Mouse (Mus musculus): ENCODE results near the gene 4930412O13Rik. TPM values are rescaled to one million over a fixed set of nuclear protein-coding genes. Genes with fewer than 3 reads are reported as not detected.

The 4930412O13Rik gene
- polyA plus RNA-seq, 2 experiments, result not detected

DNA sequence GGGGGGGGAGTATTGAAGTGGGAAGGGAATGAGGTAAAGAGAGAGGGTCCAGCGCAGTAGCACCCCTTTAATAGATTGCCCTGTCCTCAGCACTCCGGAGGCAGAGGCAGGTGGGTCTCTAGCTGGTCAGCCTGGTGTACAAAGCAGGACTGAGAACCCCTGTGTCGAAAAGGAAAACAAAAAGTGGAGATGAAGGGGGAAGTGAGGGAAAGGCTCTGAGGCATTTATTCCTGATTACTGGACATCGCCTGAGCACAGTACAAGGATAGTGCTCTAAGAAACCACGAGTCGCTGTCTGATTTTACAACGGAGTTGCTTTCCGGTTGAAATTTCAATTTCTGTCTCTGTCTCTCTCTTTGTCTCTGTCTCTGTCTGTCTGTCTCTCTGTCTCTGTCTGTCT lies 9.2 kb downstream of the 4930412O13Rik start:
- WGBS (ENCODE audit: insufficient replicate concordance), result 6% methylated on average over 8 of the region's 8 CpGs
- H3K27me3 ChIP-seq (ENCODE audit: control insufficient read depth, insufficient read depth, low read length), result peaks cover 94% of the 10 kb centered on the region
- H3K9me3 ChIP-seq (ENCODE audit: control insufficient read depth, low read length), result no peaks in the 10 kb centered on the region
- H3K27ac ChIP-seq, result no peak overlapping the region
- no peaks in the 10 kb centered on the region for H3K36me3 ChIP-seq (replicated peaks; ENCODE audit: control insufficient read depth, insufficient read depth, low read depth)
- no peak for ATAC-seq (ENCODE audit: insufficient read depth)
- H3K4me2 ChIP-seq (ENCODE audit: low read depth), result no peak overlapping the region
- TF ChIP-seq EP300 (IDR thresholded peaks at IDR 0.05; ENCODE audit: low read depth), result no peak
- no peak for TF ChIP-seq CTCF (IDR thresholded peaks at IDR 0.05; ENCODE audit: low read depth)
- peaks cover 0 to 4% of the 10 kb centered on the region in 2 experiments; a peak in 2 of 4 replicates for H3K4me1 ChIP-seq (replicated peaks; ENCODE audit: control insufficient read depth in 2 of 2, insufficient read depth in 2 of 2, low read length in 1 of 2)
- H3K9ac ChIP-seq (replicated peaks), result no peak overlapping the region
- DNase-seq (ENCODE audit: low read depth in 3 of 3, low spot score in 3 of 3), result no peak
- H3K4me3 ChIP-seq (ENCODE audit: insufficient read depth in 1 of 2, low read depth in 2 of 2, low read length in 2 of 2), result no peak overlapping the region

DNA sequence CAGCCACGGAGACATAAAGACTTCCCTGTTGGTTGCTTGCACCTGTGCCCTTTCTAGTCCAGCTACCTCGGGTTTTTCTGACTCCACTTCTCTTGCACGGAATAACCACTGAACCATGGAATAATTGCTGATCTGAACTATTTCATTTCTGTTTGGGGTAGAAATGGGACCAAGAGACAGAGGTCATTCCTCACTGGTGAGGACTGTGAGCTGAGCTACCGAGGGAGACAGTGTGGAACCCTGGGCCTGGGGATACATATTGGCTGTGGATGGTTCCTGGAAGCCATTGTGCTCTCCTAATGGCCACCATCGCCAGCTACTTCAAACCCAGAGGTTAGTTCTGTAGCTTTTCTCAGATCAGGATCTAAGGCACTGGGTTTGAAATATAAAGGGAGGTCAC lies 9.9 kb downstream of the 4930412O13Rik start:
- DNase-seq (ENCODE audit: low read depth in 3 of 3, low spot score in 3 of 3), result no peak
- Histone ChIP-seq H3K4me3 (ENCODE audit: insufficient read depth in 1 of 2, low read depth in 2 of 2, low read length in 2 of 2) (no peak overlapping the region), H3K36me3 (replicated peaks; ENCODE audit: control insufficient read depth, insufficient read depth, low read depth) (no peaks in the 10 kb centered on the region), H3K9ac (replicated peaks) (no peak overlapping the region), H3K4me2 (ENCODE audit: low read depth) (no peak overlapping the region), H3K4me1 (replicated peaks; ENCODE audit: control insufficient read depth in 2 of 2, insufficient read depth in 2 of 2, low read length in 1 of 2) (peaks cover 0 to 4% of the 10 kb centered on the region in 2 experiments; a peak in 2 of 4 replicates), H3K9me3 (ENCODE audit: control insufficient read depth, low read length) (no peaks in the 10 kb centered on the region), H3K27ac (no peak overlapping the region), H3K27me3 (ENCODE audit: control insufficient read depth, insufficient read depth, low read length) (peaks cover 94% of the 10 kb centered on the region)
- TF ChIP-seq EP300 (IDR thresholded peaks at IDR 0.05; ENCODE audit: low read depth) (no peak), CTCF (IDR thresholded peaks at IDR 0.05; ENCODE audit: low read depth) (no peak)
- ATAC-seq (ENCODE audit: insufficient read depth), result no peak
- WGBS (ENCODE audit: insufficient replicate concordance), result 7% methylated on average over 5 of the region's 5 CpGs

DNA sequence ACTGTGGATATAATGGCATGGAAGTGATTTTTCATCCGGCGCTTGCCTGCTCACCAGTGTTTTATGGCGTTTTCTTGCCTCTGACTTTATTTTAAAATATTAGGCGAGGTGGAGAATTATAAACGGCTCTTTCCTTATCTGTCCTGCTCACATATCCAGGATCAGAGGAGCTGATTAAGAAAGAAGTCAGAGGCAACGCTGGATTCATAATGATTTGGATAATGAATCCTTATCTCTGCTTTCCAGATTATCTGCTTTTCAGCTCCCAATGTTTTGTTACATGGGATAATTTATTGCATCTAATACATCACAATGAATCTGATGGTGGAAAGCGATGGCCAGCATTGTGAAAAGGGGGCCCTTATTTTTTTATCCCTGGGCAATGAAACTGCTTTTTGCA lies 11.5 kb downstream of the 4930412O13Rik start:
- no peak overlapping the region for H3K4me3 ChIP-seq (ENCODE audit: insufficient read depth in 1 of 2, low read depth in 2 of 2, low read length in 2 of 2)
- 4% methylated on average over 7 of the region's 7 CpGs for WGBS (ENCODE audit: insufficient replicate concordance)
- H3K36me3 ChIP-seq (replicated peaks; ENCODE audit: control insufficient read depth, insufficient read depth, low read depth), result no peaks in the 10 kb centered on the region
- ATAC-seq (ENCODE audit: insufficient read depth) (no peak), DNase-seq (ENCODE audit: low read depth in 3 of 3, low spot score in 3 of 3) (no peak)
- no peak for TF ChIP-seq EP300 (IDR thresholded peaks at IDR 0.05; ENCODE audit: low read depth)
- TF ChIP-seq CTCF (IDR thresholded peaks at IDR 0.05; ENCODE audit: low read depth), result no peak
- H3K9me3 ChIP-seq (ENCODE audit: control insufficient read depth, low read length), result no peaks in the 10 kb centered on the region
- H3K27ac ChIP-seq, result no peak overlapping the region
- peaks cover 0 to 4% of the 10 kb centered on the region in 2 experiments; a peak in 2 of 4 replicates for H3K4me1 ChIP-seq (replicated peaks; ENCODE audit: control insufficient read depth in 2 of 2, insufficient read depth in 2 of 2, low read length in 1 of 2)
- no peak overlapping the region for H3K4me2 ChIP-seq (ENCODE audit: low read depth)
- peaks cover 94% of the 10 kb centered on the region for H3K27me3 ChIP-seq (ENCODE audit: control insufficient read depth, insufficient read depth, low read length)
- H3K9ac ChIP-seq (replicated peaks), result no peak overlapping the region

DNA sequence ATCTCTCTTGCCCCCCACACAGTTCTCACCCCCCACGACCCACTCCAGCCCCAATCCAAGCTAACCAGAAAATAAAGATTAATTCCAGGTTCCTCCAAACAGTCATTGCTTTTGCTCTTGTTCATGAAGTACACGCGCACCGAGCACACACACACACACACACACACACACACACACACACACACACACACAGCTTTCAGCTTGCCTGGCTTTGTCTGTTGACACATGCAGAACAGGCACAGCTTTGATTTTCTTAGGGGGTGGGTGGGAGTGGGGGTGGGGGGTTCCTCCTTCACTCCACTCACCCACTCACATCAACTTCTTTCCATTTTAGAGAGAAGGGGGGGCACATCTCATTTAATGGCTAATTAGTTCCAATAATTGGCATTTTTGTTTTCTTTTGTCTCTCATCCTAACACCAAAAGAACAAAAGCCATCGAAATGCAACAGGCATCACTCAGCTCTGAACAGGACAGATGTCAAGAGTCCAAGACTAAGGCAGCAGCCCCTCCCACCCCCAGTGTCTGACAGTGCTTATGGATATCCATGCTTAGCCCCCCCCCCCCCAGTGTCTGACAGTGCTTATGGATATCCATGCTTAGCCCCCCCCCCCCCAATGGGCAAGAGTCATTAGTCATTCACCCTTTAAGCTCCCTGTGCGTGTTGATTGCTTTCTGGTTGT lies 12.4 kb downstream of the 4930412O13Rik start:
- H3K36me3 ChIP-seq (replicated peaks; ENCODE audit: control insufficient read depth, insufficient read depth, low read depth), result no peaks in the 10 kb centered on the region
- DNase-seq (ENCODE audit: low read depth in 3 of 3, low spot score in 3 of 3) (no peak), ATAC-seq (ENCODE audit: insufficient read depth) (no peak)
- 3% methylated on average over 6 of the region's 6 CpGs for WGBS (ENCODE audit: insufficient replicate concordance)
- no peaks in the 10 kb centered on the region for H3K9me3 ChIP-seq (ENCODE audit: control insufficient read depth, low read length)
- H3K27ac ChIP-seq, result no peak overlapping the region
- H3K4me2 ChIP-seq (ENCODE audit: low read depth), result no peak overlapping the region
- H3K4me3 ChIP-seq (ENCODE audit: insufficient read depth in 1 of 2, low read depth in 2 of 2, low read length in 2 of 2), result no peak overlapping the region
- no peak for TF ChIP-seq EP300 (IDR thresholded peaks at IDR 0.05; ENCODE audit: low read depth)
- no peak for TF ChIP-seq CTCF (IDR thresholded peaks at IDR 0.05; ENCODE audit: low read depth)
- no peak overlapping the region for H3K9ac ChIP-seq (replicated peaks)
- peaks cover 88% of the 10 kb centered on the region for H3K27me3 ChIP-seq (ENCODE audit: control insufficient read depth, insufficient read depth, low read length)
- peaks cover 0 to 4% of the 10 kb centered on the region in 2 experiments; a peak in 2 of 4 replicates for H3K4me1 ChIP-seq (replicated peaks; ENCODE audit: control insufficient read depth in 2 of 2, insufficient read depth in 2 of 2, low read length in 1 of 2)

DNA sequence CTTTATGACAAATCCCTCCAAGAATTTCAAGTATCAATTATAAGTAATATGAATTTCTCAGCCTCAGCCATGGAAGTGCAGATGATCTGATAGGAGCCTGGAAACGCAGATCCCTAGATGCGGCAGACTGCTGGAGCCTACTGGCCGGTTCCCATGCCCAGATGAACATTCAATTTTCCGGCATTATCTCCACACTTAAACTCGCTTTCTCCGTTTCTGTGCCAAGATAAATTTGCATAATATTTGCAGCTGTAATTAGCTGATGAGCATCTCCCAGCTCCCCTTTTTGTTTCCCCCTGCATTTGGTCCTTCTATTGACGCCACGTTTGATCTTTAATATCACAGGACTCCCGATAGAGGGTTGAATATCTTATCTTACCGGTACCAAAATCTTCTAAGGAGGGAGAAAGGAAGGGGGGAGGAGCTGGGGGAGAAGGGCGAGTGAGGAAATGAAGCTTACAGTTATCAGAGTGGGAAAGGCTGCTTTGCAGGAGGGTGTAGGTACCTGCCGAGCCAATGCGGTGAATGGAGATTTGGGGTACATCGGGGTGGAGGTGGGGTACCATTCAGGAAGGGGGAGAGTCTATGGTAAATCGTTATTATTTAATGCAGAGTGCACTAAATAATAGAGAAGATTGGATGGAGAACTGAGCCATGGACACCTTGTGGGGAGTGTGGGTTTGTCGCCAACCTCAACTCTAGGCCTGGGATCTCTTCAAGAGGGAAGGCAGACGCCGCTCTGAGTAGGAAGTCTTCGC lies 14.0 kb downstream of the 4930412O13Rik start:
- H3K36me3 ChIP-seq (replicated peaks; ENCODE audit: control insufficient read depth, insufficient read depth, low read depth), result no peaks in the 10 kb centered on the region
- TF ChIP-seq EP300 (IDR thresholded peaks at IDR 0.05; ENCODE audit: low read depth) (no peak), CTCF (IDR thresholded peaks at IDR 0.05; ENCODE audit: low read depth) (no peak)
- H3K9ac ChIP-seq (replicated peaks), result no peak overlapping the region
- H3K27me3 ChIP-seq (ENCODE audit: control insufficient read depth, insufficient read depth, low read length), result peaks cover 72% of the 10 kb centered on the region
- H3K4me3 ChIP-seq (ENCODE audit: insufficient read depth in 1 of 2, low read depth in 2 of 2, low read length in 2 of 2), result no peak overlapping the region
- DNase-seq (ENCODE audit: low read depth in 3 of 3, low spot score in 3 of 3), result no peak
- H3K9me3 ChIP-seq (ENCODE audit: control insufficient read depth, low read length), result no peaks in the 10 kb centered on the region
- no peak for ATAC-seq (ENCODE audit: insufficient read depth)
- no peak overlapping the region for H3K27ac ChIP-seq
- H3K4me1 ChIP-seq (replicated peaks; ENCODE audit: control insufficient read depth in 2 of 2, insufficient read depth in 2 of 2, low read length in 1 of 2), result no peaks in the 10 kb centered on the region
- 3% methylated on average over 19 of the region's 19 CpGs for WGBS (ENCODE audit: insufficient replicate concordance)
- no peak overlapping the region for H3K4me2 ChIP-seq (ENCODE audit: low read depth)
